In the genomic region with DNA sequence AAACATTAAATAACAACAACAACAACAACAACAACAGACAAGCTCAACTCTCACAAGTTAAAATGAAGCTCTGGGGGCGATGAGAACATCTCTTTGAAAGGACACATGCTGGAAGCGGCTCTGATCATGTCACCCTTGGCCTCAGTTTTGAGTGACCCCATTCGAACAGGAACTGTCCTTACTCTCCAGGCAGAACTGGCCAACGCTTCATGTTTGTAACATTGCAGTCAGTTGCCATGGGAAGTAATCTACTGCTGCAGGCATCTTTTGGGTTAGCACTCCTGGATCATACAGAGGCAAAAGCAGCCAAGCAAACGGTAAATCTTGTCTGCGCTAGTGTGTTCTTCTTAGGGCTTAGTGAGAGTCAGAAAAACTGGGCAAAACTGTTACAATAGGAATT, we compare ENCODE assay signal across 11 mouse cellular contexts.
A peak's percentile ranks its signal among the peaks of the same experiment; 100 is the strongest.
DNase-seq lines count a peak whose midpoint lies in the region; ATAC-seq and TF ChIP-seq lines count a peak whose summit lies in the region.
"Had no signal": no experiment of that assay in that cellular context is flagged by ENCODE, and none has a peak within 500 bp of the region (broad histone marks: within the 10 kb centered on the region; RNA-seq: fewer than 3 reads in every experiment).

No protein-coding gene starts in this region.

- H3K27me3 ChIP-seq in kidney, embryonic 14.5 days (ENCODE audit: control insufficient read depth, insufficient read depth, low read length), result no peaks in the 10 kb centered on the region
- no peaks in the 10 kb centered on the region for H3K27me3 ChIP-seq in cerebellum, adult 2 months (ENCODE audit: control insufficient read depth, insufficient read depth, low read length)

- no peak overlapping the region for H3K4me3 ChIP-seq in kidney, embryonic 14.5 days (ENCODE audit: low read length)
- H3K4me3 ChIP-seq in cerebellum, adult 2 months (replicated peaks; ENCODE audit: insufficient read depth, low read depth, low read length), result no peak overlapping the region
- H3K4me3 ChIP-seq: megakaryocyte, embryonic 14.5 days had no signal

- peak overlapping the region; percentile 10; the same call in 1 of the 2 replicates for H3K27ac ChIP-seq in kidney, embryonic 14.5 days (ENCODE audit: low read depth, low read length)
- no peak overlapping the region for H3K27ac ChIP-seq in cerebellum, adult 2 months (ENCODE audit: insufficient read depth, low read length)

- no peak for DNase-seq in kidney, adult 9 months
- DNase-seq in adipocyte (ENCODE audit: low spot score), result peak; percentile 40
- DNase-seq in gastrocnemius, adult 8-10 months (ENCODE audit: low spot score in 2 of 2), result peak; percentile 22 to 24
- peak; percentile 59 for DNase-seq in kidney, postnatal 14 days
- no peak for DNase-seq in adrenal gland, adult 18-20 months (ENCODE audit: low spot score in 2 of 2)
- no peak for DNase-seq in cerebellum, adult 2 months
- DNase-seq: layer of hippocampus, adult 9-11 months had no signal

- ATAC-seq in kidney, embryonic 14.5 days (ENCODE audit: low FRiP score, low TSS enrichment), result no peak
- ATAC-seq in monocyte, adult 5-6 weeks (replicated peaks; ENCODE audit: insufficient number of reproducible peaks, low FRiP score, low TSS enrichment, poor library complexity, severe bottlenecking), result no peak

- 63% methylated on average over 6 of the region's 6 CpGs for WGBS in kidney, embryonic 14.5 days
- WGBS in cerebellum, adult 2 months, result 70% methylated on average over 6 of the region's 6 CpGs

- peaks cover 10% of the 10 kb centered on the region for H3K4me1 ChIP-seq in kidney, embryonic 14.5 days (ENCODE audit: control insufficient read depth, insufficient read depth, low read length)
- H3K4me1 ChIP-seq in cerebellum, adult 2 months (ENCODE audit: control insufficient read depth, insufficient read depth, low read length), result peaks cover 4% of the 10 kb centered on the region; the same call in 1 of the 2 replicates

- no peak overlapping the region for H3K4me2 ChIP-seq in kidney, embryonic 14.5 days (replicated peaks; ENCODE audit: low read depth, low read length)
- H3K4me2 ChIP-seq: liver, embryonic 11.5 days had no signal

- no peak overlapping the region for H3K9ac ChIP-seq in kidney, embryonic 14.5 days (ENCODE audit: low read depth, low read length)

- H3K36me3 ChIP-seq in kidney, embryonic 14.5 days (ENCODE audit: control insufficient read depth, insufficient read depth, low read length), result no peaks in the 10 kb centered on the region

- TF ChIP-seq POLR2A in cerebellum, adult 2 months (IDR thresholded peaks at IDR 0.05; ENCODE audit: borderline replicate concordance, insufficient read depth, low read length), result no peak

- H3K9me3 ChIP-seq in kidney, embryonic 14.5 days (ENCODE audit: control insufficient read depth, low read length), result no peaks in the 10 kb centered on the region
- H3K9me3 ChIP-seq: megakaryocyte, embryonic 14.5 days had no signal

- no peak for TF ChIP-seq CTCF in cerebellum, adult 2 months (IDR thresholded peaks at IDR 0.05; ENCODE audit: borderline replicate concordance, insufficient read depth, low read depth, low read length)

Comparison
In these comparisons a context has a peak if more than half of its experiments do, and no peak if none do; other contexts are left out.
1. DNase-seq: peak in adipocyte (single experiment), gastrocnemius, adult 8-10 months (2 of 2) and kidney, postnatal 14 days (single experiment); none in kidney, adult 9 months (single experiment), adrenal gland, adult 18-20 months (0 of 2) and cerebellum, adult 2 months (0 of 2).